Mouse (Mus musculus): Measurements from ENCODE around the gene Stard10. TPM values are rescaled to one million over a fixed set of nuclear protein-coding genes. Genes with fewer than 3 reads are reported as not detected.
A peak's percentile ranks its signal among the peaks of the same experiment; 100 is the strongest.

Gene Stard10
- polyA plus RNA-seq, 1 experiment from 2014 or later = 25.0 TPM

- Histone ChIP-seq H3K9me3 (replicated peaks) (no peaks in the 10 kb centered on the region), H3K9ac (no peak overlapping the region), H3K4me2 (no peak overlapping the region), H3K4me3 (no peak overlapping the region), H3K27me3 (no peaks in the 10 kb centered on the region), H3K36me3 (peaks cover 21% of the 10 kb centered on the region), H3K4me1 (replicated peaks) (peaks cover 5% of the 10 kb centered on the region), H3K27ac (no peak overlapping the region)
- ATAC-seq (replicated peaks; ENCODE audit: insufficient number of reproducible peaks, insufficient read depth, low FRiP score, low read depth) = no peak
- 85% methylated on average over 8 of the region's 8 CpGs for WGBS
Measured at GRCm38 (mm10) chr7:101291641-101292040, 25.2 kb upstream of the Stard10 start.

GRCm38 (mm10) chr7:101292086-101292485, 24.8 kb upstream of the Stard10 start:
- no peak overlapping the region for H3K4me2 ChIP-seq
- H3K36me3 ChIP-seq = peaks cover 21% of the 10 kb centered on the region
- H3K27ac ChIP-seq = no peak overlapping the region
- no peaks in the 10 kb centered on the region for H3K27me3 ChIP-seq
- H3K9me3 ChIP-seq (replicated peaks) = no peaks in the 10 kb centered on the region
- H3K4me1 ChIP-seq (replicated peaks) = peaks cover 9% of the 10 kb centered on the region
- H3K9ac ChIP-seq = no peak overlapping the region
- WGBS = 82% methylated on average over 4 of the region's 4 CpGs
- no peak overlapping the region for H3K4me3 ChIP-seq
- ATAC-seq (replicated peaks; ENCODE audit: insufficient number of reproducible peaks, insufficient read depth, low FRiP score, low read depth) = no peak

GRCm38 (mm10) chr7:101292696-101293095, 24.2 kb upstream of the Stard10 start:
- Histone ChIP-seq H3K36me3 (peaks cover 17% of the 10 kb centered on the region), H3K4me3 (no peak overlapping the region), H3K4me2 (no peak overlapping the region), H3K27me3 (0 out of 2 replicates have a peak, but pooled peaks cover under 1% of the 10 kb centered on the region), H3K4me1 (replicated peaks) (peaks cover 11% of the 10 kb centered on the region), H3K9ac (no peak overlapping the region), H3K27ac (no peak overlapping the region), H3K9me3 (replicated peaks) (no peaks in the 10 kb centered on the region)
- WGBS = 94% methylated on average over 1 of the region's 1 CpGs
- ATAC-seq (replicated peaks; ENCODE audit: insufficient number of reproducible peaks, insufficient read depth, low FRiP score, low read depth) = no peak

- no peak for ATAC-seq (replicated peaks; ENCODE audit: insufficient number of reproducible peaks, insufficient read depth, low FRiP score, low read depth)
- H3K36me3 ChIP-seq = peaks cover 17% of the 10 kb centered on the region
- no peaks in the 10 kb centered on the region for H3K9me3 ChIP-seq (replicated peaks)
- H3K4me3 ChIP-seq = no peak overlapping the region
- WGBS = 66% methylated on average over 4 of the region's 4 CpGs
- H3K4me2 ChIP-seq = no peak overlapping the region
- 0 out of 2 replicates have a peak, but pooled peaks cover 3% of the 10 kb centered on the region for H3K27me3 ChIP-seq
- peaks cover 11% of the 10 kb centered on the region for H3K4me1 ChIP-seq (replicated peaks)
- no peak overlapping the region for H3K27ac ChIP-seq
- no peak overlapping the region for H3K9ac ChIP-seq
Measured at GRCm38 (mm10) chr7:101293138-101293537, 23.7 kb upstream of the Stard10 start.

- H3K4me2 ChIP-seq = no peak overlapping the region
- no peak overlapping the region for H3K27ac ChIP-seq
- H3K36me3 ChIP-seq = peaks cover 17% of the 10 kb centered on the region
- no peak for ATAC-seq (replicated peaks; ENCODE audit: insufficient number of reproducible peaks, insufficient read depth, low FRiP score, low read depth)
- 0 out of 2 replicates have a peak, but pooled peaks cover 3% of the 10 kb centered on the region for H3K27me3 ChIP-seq
- no peaks in the 10 kb centered on the region for H3K9me3 ChIP-seq (replicated peaks)
- peaks cover 11% of the 10 kb centered on the region for H3K4me1 ChIP-seq (replicated peaks)
- WGBS = 56% methylated on average over 4 of the region's 4 CpGs
- H3K9ac ChIP-seq = no peak overlapping the region
- no peak overlapping the region for H3K4me3 ChIP-seq
Measured at GRCm38 (mm10) chr7:101293611-101294010, 23.3 kb upstream of the Stard10 start.

- Histone ChIP-seq H3K4me2 (no peak overlapping the region), H3K27me3 (0 out of 2 replicates have a peak, but pooled peaks cover 6% of the 10 kb centered on the region), H3K36me3 (peaks cover 10% of the 10 kb centered on the region), H3K4me1 (replicated peaks) (peaks cover 19% of the 10 kb centered on the region), H3K4me3 (no peak overlapping the region), H3K27ac (no peak overlapping the region), H3K9me3 (replicated peaks) (no peaks in the 10 kb centered on the region), H3K9ac (no peak overlapping the region)
- no peak for ATAC-seq (replicated peaks; ENCODE audit: insufficient number of reproducible peaks, insufficient read depth, low FRiP score, low read depth)
- WGBS = 56% methylated on average over 1 of the region's 1 CpGs
Measured at GRCm38 (mm10) chr7:101295438-101295837, 21.4 kb upstream of the Stard10 start.

DNA sequence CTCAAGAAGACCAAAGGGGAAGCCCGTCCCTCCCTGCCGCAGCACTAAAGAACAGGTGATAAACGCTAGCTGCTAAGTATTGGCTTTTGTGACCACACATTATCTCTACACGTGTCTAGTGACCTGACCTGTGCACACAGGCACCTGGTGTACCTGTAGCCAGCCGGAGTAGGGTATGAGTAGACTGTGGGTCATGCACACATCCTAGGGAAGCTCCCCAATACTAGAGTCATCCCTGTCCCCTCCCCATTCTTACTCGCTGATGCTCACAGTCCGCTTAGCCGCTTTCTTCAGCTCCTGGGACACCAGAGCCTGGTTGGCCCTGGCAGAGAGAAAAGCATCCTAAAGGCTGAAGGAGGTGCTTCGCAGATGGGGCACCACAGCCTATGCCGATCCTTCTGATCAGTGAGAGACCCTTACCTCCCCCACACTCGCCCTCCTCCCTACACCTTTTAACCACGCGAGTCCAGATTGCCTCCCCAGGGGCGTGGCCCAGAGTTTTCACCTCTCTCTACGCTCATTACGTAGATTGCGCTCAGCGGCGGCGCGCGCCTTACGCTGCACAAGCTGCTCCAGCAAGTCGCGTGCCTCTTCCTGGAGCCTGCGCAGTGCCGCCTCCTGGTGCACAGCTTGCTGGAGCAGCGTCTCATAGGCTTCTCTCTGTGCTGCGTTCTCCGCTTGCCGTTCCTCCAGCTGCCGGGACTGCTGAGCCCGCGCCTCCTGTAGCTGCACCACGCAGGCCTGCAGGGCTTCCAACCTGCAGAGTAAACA, 20.4 kb upstream of the Stard10 start:
- H3K9ac ChIP-seq = peak overlapping the region; percentile 42
- WGBS = 12% methylated on average over 35 of the region's 35 CpGs

DNA sequence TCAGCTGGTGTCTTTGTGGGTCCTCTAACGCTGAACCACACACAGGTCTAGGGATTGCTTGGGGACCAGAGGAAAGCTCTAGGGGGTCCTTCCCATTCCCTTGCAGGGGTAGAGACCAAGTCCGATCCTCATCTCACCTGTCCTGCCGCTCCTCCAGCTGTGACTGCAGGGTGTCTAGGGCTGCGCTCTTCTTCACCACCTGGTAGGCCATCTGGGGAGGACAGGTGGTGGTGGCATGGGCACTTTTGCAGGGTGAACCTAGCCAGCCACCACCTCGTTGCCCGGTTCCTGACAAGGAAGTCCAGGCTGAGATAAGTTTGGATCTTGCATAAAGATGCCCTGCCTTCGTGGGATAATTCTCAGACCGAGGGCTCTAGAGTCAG, 19.9 kb upstream of the Stard10 start:
- Histone ChIP-seq H3K4me3 (peak overlapping the region; percentile 35), H3K36me3 (peaks cover 7% of the 10 kb centered on the region; the same call in 1 of the 2 replicates), H3K9ac (peak overlapping the region; percentile 42), H3K4me2 (peak overlapping the region; percentile 66), H3K27ac (no peak overlapping the region), H3K9me3 (replicated peaks) (no peaks in the 10 kb centered on the region), H3K4me1 (replicated peaks) (peaks cover 31% of the 10 kb centered on the region), H3K27me3 (0 out of 2 replicates have a peak, but pooled peaks cover 6% of the 10 kb centered on the region)
- no peak for ATAC-seq (replicated peaks; ENCODE audit: insufficient number of reproducible peaks, insufficient read depth, low FRiP score, low read depth)
- 41% methylated on average over 8 of the region's 8 CpGs for WGBS

More for the DNA sequence above, 20.4 kb upstream of the Stard10 start:
- peak; percentile 76 for ATAC-seq (replicated peaks; ENCODE audit: insufficient number of reproducible peaks, insufficient read depth, low FRiP score, low read depth)
- H3K4me3 ChIP-seq = peak overlapping the region; percentile 35
- no peaks in the 10 kb centered on the region for H3K9me3 ChIP-seq (replicated peaks)
- peaks cover 7% of the 10 kb centered on the region; the same call in 1 of the 2 replicates for H3K36me3 ChIP-seq
- H3K4me1 ChIP-seq (replicated peaks) = peaks cover 29% of the 10 kb centered on the region
- peak overlapping the region; percentile 66 for H3K4me2 ChIP-seq
- H3K27me3 ChIP-seq = 0 out of 2 replicates have a peak, but pooled peaks cover 6% of the 10 kb centered on the region
- no peak overlapping the region for H3K27ac ChIP-seq

DNA sequence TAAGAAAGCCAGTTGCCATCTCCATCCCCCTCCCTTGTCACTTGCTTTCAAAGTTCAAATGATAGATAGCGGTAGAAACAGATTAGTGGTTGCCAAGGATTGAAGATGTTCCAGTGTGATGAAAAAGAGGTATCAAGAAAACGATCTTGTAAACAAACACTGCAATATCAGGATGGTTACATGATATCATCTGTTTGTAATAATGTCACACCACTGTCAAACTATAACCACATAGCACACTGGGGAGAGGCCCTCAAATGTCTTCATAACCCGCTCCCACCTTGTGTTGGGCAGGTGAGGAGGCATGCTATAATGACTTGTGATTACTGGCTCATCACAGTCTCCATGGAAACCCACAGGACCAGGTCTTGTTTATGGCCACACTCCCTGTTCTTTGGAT, 18.5 kb upstream of the Stard10 start:
- no peak overlapping the region for H3K4me3 ChIP-seq
- peaks cover 4% of the 10 kb centered on the region; the same call in 1 of the 2 replicates for H3K36me3 ChIP-seq
- peaks cover 37% of the 10 kb centered on the region for H3K4me1 ChIP-seq (replicated peaks)
- WGBS = 86% methylated on average over 3 of the region's 3 CpGs
- 0 out of 2 replicates have a peak, but pooled peaks cover 6% of the 10 kb centered on the region for H3K27me3 ChIP-seq
- no peak for ATAC-seq (replicated peaks; ENCODE audit: insufficient number of reproducible peaks, insufficient read depth, low FRiP score, low read depth)
- no peak overlapping the region for H3K27ac ChIP-seq
- no peak overlapping the region for H3K9ac ChIP-seq
- H3K9me3 ChIP-seq (replicated peaks) = no peaks in the 10 kb centered on the region
- no peak overlapping the region for H3K4me2 ChIP-seq

GRCm38 (mm10) chr7:101301361-101301880, 15.5 kb upstream of the Stard10 start:
- ATAC-seq (replicated peaks; ENCODE audit: insufficient number of reproducible peaks, insufficient read depth, low FRiP score, low read depth) = peak; percentile 0

GRCm38 (mm10) chr7:101301881-101302456, 14.9 kb upstream of the Stard10 start, which contains the start of gene Atg16l2:
TSS of gene Atg16l2 (minus strand) at chr7:101302251.
- H3K27ac ChIP-seq = peak within 1 kb of the TSS; percentile 90
- H3K27me3 ChIP-seq = 0 out of 2 replicates have a peak, but pooled peaks cover 6% of the 10 kb centered on the region
- peak within 1 kb of the TSS; percentile 92 for H3K4me2 ChIP-seq
- H3K36me3 ChIP-seq = no peaks in the 10 kb centered on the region
- peaks cover 29% of the 10 kb centered on the region for H3K4me1 ChIP-seq (replicated peaks)
- WGBS = under 1% methylated on average over 39 of the region's 39 CpGs
- peak within 1 kb of the TSS; percentile 87 for H3K9ac ChIP-seq
- peak within 1 kb of the TSS; percentile 81 for H3K4me3 ChIP-seq
- ATAC-seq (replicated peaks; ENCODE audit: insufficient number of reproducible peaks, insufficient read depth, low FRiP score, low read depth) = peak; percentile 97
- no peaks in the 10 kb centered on the region for H3K9me3 ChIP-seq (replicated peaks)

More at GRCm38 (mm10) chr7:101301361-101301880, 15.5 kb upstream of the Stard10 start:
- Histone ChIP-seq H3K36me3 (no peaks in the 10 kb centered on the region), H3K9me3 (replicated peaks) (no peaks in the 10 kb centered on the region), H3K9ac (peak overlapping the region; percentile 87), H3K27ac (peak overlapping the region; percentile 90), H3K4me3 (peak overlapping the region; percentile 81), H3K4me2 (peak overlapping the region; percentile 92), H3K4me1 (replicated peaks) (peaks cover 34% of the 10 kb centered on the region), H3K27me3 (0 out of 2 replicates have a peak, but pooled peaks cover 6% of the 10 kb centered on the region)
- WGBS = under 1% methylated on average over 30 of the region's 30 CpGs
